ENCODE assay signal across 39 mouse cellular contexts in the genomic region with DNA sequence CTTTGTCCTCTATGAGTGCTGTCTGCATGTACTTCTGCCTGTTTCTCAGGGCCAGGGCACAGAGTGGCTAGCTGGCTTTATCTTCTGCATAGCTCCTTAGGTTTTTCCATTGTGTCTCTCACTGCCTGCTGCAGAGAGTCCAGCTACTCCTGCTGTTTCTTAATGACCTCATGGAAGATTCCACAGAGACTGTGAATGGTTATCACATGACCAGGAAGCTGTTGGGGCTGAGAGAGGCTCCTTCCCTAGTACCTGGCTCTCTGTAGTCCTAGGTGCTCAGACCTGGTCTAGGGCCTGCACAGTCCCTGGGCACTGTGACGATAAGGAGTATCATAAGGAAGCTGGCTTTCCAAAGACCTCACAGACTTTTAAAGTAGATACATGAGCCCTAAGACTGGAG. TPM values are rescaled to one million over a fixed set of nuclear protein-coding genes. Genes with fewer than 3 reads are reported as not detected.
A peak's percentile ranks its signal among the peaks of the same experiment; 100 is the strongest.
DNase-seq lines count a peak whose midpoint lies in the region; ATAC-seq and TF ChIP-seq lines count a peak whose summit lies in the region.
"Had no signal": no experiment of that assay in that cellular context is flagged by ENCODE, and none has a peak within 500 bp of the region (broad histone marks: within the 10 kb centered on the region; RNA-seq: fewer than 3 reads in every experiment).

No protein-coding gene starts in this region.

- peaks cover 14% of the 10 kb centered on the region for H3K4me1 ChIP-seq in heart, embryonic 12.5 days (replicated peaks)
- H3K4me1 ChIP-seq in intestine, embryonic 16.5 days (ENCODE audit: control insufficient read depth, insufficient read depth, low read length), result no peaks in the 10 kb centered on the region
- H3K4me1 ChIP-seq in small intestine, adult 2 months (ENCODE audit: control insufficient read depth, insufficient read depth, insufficient read length, low read length), result no peaks in the 10 kb centered on the region
- H3K4me1 ChIP-seq: embryonic facial prominence, embryonic 13.5 days; hindbrain, embryonic 13.5 days; lung, embryonic 15.5 days; neural tube, embryonic 15.5 days; stomach, embryonic 15.5 days had no signal

- TF ChIP-seq POLR2A in small intestine, adult 2 months (IDR thresholded peaks at IDR 0.05; ENCODE audit: low read depth, low read length), result no peak

- H3K4me2 ChIP-seq in heart, embryonic 12.5 days, result no peak overlapping the region
- no peak overlapping the region for H3K4me2 ChIP-seq in intestine, embryonic 16.5 days (ENCODE audit: low read depth, low read length)
- H3K4me2 ChIP-seq: embryonic facial prominence, embryonic 13.5 days; hindbrain, embryonic 13.5 days; lung, embryonic 15.5 days; neural tube, embryonic 15.5 days; stomach, embryonic 15.5 days had no signal

- H3K27me3 ChIP-seq in heart, embryonic 12.5 days (replicated peaks), result no peaks in the 10 kb centered on the region
- H3K27me3 ChIP-seq in intestine, embryonic 16.5 days (replicated peaks; ENCODE audit: control insufficient read depth, insufficient read depth, low read length), result no peaks in the 10 kb centered on the region
- no peaks in the 10 kb centered on the region for H3K27me3 ChIP-seq in small intestine, adult 2 months (ENCODE audit: control insufficient read depth, insufficient read depth, low read length)
- H3K27me3 ChIP-seq: embryonic facial prominence, embryonic 13.5 days; hindbrain, embryonic 13.5 days; lung, embryonic 15.5 days; neural tube, embryonic 15.5 days; stomach, embryonic 15.5 days had no signal

- TF ChIP-seq CTCF in small intestine, adult 2 months (IDR thresholded peaks at IDR 0.05; ENCODE audit: extremely low read depth, insufficient read length, insufficient replicate concordance, low read depth, low read length), result no peak

- H3K9ac ChIP-seq in heart, embryonic 12.5 days, result no peak overlapping the region
- no peak overlapping the region for H3K9ac ChIP-seq in intestine, embryonic 16.5 days (ENCODE audit: low read depth, low read length)
- H3K9ac ChIP-seq: embryonic facial prominence, embryonic 13.5 days; forebrain, postnatal 0 days; hindbrain, embryonic 13.5 days; liver, embryonic 14.5 days; lung, embryonic 15.5 days; neural tube, embryonic 15.5 days; stomach, embryonic 15.5 days had no signal

- WGBS in heart, embryonic 12.5 days, result 82% methylated on average over 1 of the region's 1 CpGs
- WGBS in intestine, embryonic 16.5 days, result 85% methylated on average over 1 of the region's 1 CpGs
- WGBS in small intestine, adult 2 months, result 73% methylated on average over 1 of the region's 1 CpGs

- ATAC-seq in heart, embryonic 12.5 days (ENCODE audit: insufficient number of reproducible peaks, low FRiP score), result peak; percentile 51; the same call in 1 of the 2 replicates
- ATAC-seq in intestine, embryonic 16.5 days, result peak; percentile 64; the same call in 1 of the 2 replicates
- ATAC-seq: forebrain, postnatal 0 days had no signal

- H3K27ac ChIP-seq in heart, embryonic 12.5 days (ENCODE audit: poor library complexity, severe bottlenecking), result no peak overlapping the region
- no peak overlapping the region for H3K27ac ChIP-seq in intestine, embryonic 16.5 days (ENCODE audit: low read length)
- peak overlapping the region; percentile 31 for H3K27ac ChIP-seq in small intestine, adult 2 months (ENCODE audit: insufficient read depth, low read depth, low read length)
- H3K27ac ChIP-seq: embryonic facial prominence, embryonic 13.5 days; heart, embryonic 10.5 days; hindbrain, embryonic 13.5 days; liver, embryonic 14.5 days; lung, embryonic 15.5 days; neural tube, embryonic 15.5 days; stomach, embryonic 15.5 days had no signal

- no peaks in the 10 kb centered on the region for H3K9me3 ChIP-seq in heart, embryonic 12.5 days (replicated peaks)
- H3K9me3 ChIP-seq in intestine, embryonic 16.5 days (ENCODE audit: control insufficient read depth, low read length), result no peaks in the 10 kb centered on the region
- H3K9me3 ChIP-seq: embryonic facial prominence, embryonic 13.5 days; heart, embryonic 10.5 days; hindbrain, embryonic 13.5 days; lung, embryonic 15.5 days; neural tube, embryonic 15.5 days; stomach, embryonic 15.5 days had no signal

- DNase-seq in heart, adult 9 months (ENCODE audit: low spot score in 2 of 2), result no peak
- DNase-seq in lung, postnatal 36 days, result peak; percentile 31
- no peak for DNase-seq in lung, postnatal 4 days
- DNase-seq in layer of hippocampus, postnatal 10 days (ENCODE audit: low spot score in 2 of 2), result no peak
- DNase-seq in adrenal gland, adult 18-20 months (ENCODE audit: low spot score in 2 of 2), result no peak
- DNase-seq: adrenal gland, adult 2 months; adrenal gland, postnatal 36 days; cerebellum, adult 11-12 months; cerebellum, adult 9-11 months; forebrain, postnatal 0 days; gastrocnemius, postnatal 10 days; heart, postnatal 4 days; kidney, postnatal 4 days; layer of hippocampus, adult 9-11 months; liver; midbrain, embryonic 14.5 days; retina, postnatal 1 day; right cerebral cortex, postnatal 14 days; thymus, adult 18-20 months; thymus, postnatal 36 days had no signal

- H3K4me3 ChIP-seq in heart, embryonic 12.5 days, result no peak overlapping the region
- H3K4me3 ChIP-seq in intestine, embryonic 16.5 days (ENCODE audit: low read length), result no peak overlapping the region
- H3K4me3 ChIP-seq in small intestine, adult 2 months (ENCODE audit: low read depth, low read length), result no peak overlapping the region
- H3K4me3 ChIP-seq: embryonic facial prominence, embryonic 13.5 days; heart, embryonic 10.5 days; hindbrain, embryonic 13.5 days; lung, embryonic 15.5 days; neural tube, embryonic 15.5 days; stomach, embryonic 15.5 days had no signal

- H3K36me3 ChIP-seq in heart, embryonic 12.5 days, result no peaks in the 10 kb centered on the region
- no peaks in the 10 kb centered on the region for H3K36me3 ChIP-seq in intestine, embryonic 16.5 days (ENCODE audit: control insufficient read depth, insufficient read depth, low read length)
- no peaks in the 10 kb centered on the region for H3K36me3 ChIP-seq in small intestine, adult 2 months (ENCODE audit: control insufficient read depth, insufficient read depth, low read length)
- H3K36me3 ChIP-seq: embryonic facial prominence, embryonic 13.5 days; heart, embryonic 10.5 days; hindbrain, embryonic 13.5 days; lung, embryonic 15.5 days; neural tube, embryonic 15.5 days; stomach, embryonic 15.5 days had no signal

RNA-seq across cellular contexts. Expression of a gene that starts 14.8 kb away (rescaled TPM):
- polyA plus RNA-seq in heart, embryonic 12.5 days (2016; fragmentation: Nextera tagmentation; extraction: Ambion mirVana), result not detected in 2 replicates
- not detected in 2 replicates for polyA plus RNA-seq in intestine, embryonic 16.5 days (2015; fragmentation: Nextera tagmentation; extraction: Ambion mirVana)
- not detected in 2 replicates for polyA plus RNA-seq in small intestine, adult 2 months (2012; rRNA removed)
- not detected for total RNA-seq in layer of hippocampus, postnatal 10 days (2021)
- total RNA-seq in adrenal gland, adult 18-20 months (2021), result not detected
- total RNA-seq: adrenal gland, adult 2 months; adrenal gland, postnatal 36 days; forebrain, postnatal 0 days; gastrocnemius, postnatal 10 days; granulocyte monocyte progenitor cell, adult 5-6 weeks; heart, postnatal 4 days; left cerebral cortex, adult 18-20 months; left cerebral cortex, postnatal 14 days; MEL; monocyte, adult 5-6 weeks had no signal
- polyA plus RNA-seq: adrenal gland, adult 2 months; embryonic facial prominence, embryonic 13.5 days; forebrain, embryonic 11.5 days; forebrain, postnatal 0 days; heart, embryonic 10.5 days; heart, embryonic 16.5 days; hindbrain, embryonic 13.5 days; kidney, embryonic 14.5 days; limb, embryonic 11.5 days; liver, embryonic 14.5 days; lung, embryonic 15.5 days; midbrain, embryonic 14.5 days; neural tube, embryonic 15.5 days; stomach, embryonic 15.5 days had no signal

RNA-seq across cellular contexts. Expression of a gene that starts 18.5 kb away (rescaled TPM):
- polyA plus RNA-seq in heart, embryonic 12.5 days (2016; fragmentation: Nextera tagmentation; extraction: Ambion mirVana), result 0.23 and 0.44 TPM in 2 replicates
- polyA plus RNA-seq in intestine, embryonic 16.5 days (2015; fragmentation: Nextera tagmentation; extraction: Ambion mirVana), result 0.43 and 0.66 TPM in 2 replicates
- polyA plus RNA-seq in small intestine, adult 2 months (2012; rRNA removed), result 3.6 and 5.0 TPM in 2 replicates
- total RNA-seq in layer of hippocampus, postnatal 10 days (2021), result under 1 TPM in 1 of 2 experiments, not detected in 1; 0.62 TPM
- total RNA-seq in adrenal gland, adult 18-20 months (2021), result under 1 TPM in 1 of 2 experiments, not detected in 1; 0.56 TPM
- total RNA-seq: adrenal gland, postnatal 36 days; gastrocnemius, postnatal 10 days; left cerebral cortex, adult 18-20 months; left cerebral cortex, postnatal 14 days; MEL had no signal

RNA-seq across cellular contexts. Expression of a gene that starts 31.8 kb away (rescaled TPM):
- polyA plus RNA-seq in heart, embryonic 12.5 days (2016; fragmentation: Nextera tagmentation; extraction: Ambion mirVana), result 0.37 and 0.51 TPM in 2 replicates
- 0.37 and 0.64 TPM in 2 replicates for polyA plus RNA-seq in intestine, embryonic 16.5 days (2015; fragmentation: Nextera tagmentation; extraction: Ambion mirVana)
- 2.6 and 10.0 TPM in 2 replicates for polyA plus RNA-seq in small intestine, adult 2 months (2012; rRNA removed)
- not detected for total RNA-seq in layer of hippocampus, postnatal 10 days (2021)
- not detected for total RNA-seq in adrenal gland, adult 18-20 months (2021)
- total RNA-seq: forebrain, postnatal 0 days; gastrocnemius, postnatal 10 days; heart, postnatal 4 days; left cerebral cortex, adult 18-20 months; left cerebral cortex, postnatal 14 days; MEL had no signal
- polyA plus RNA-seq: forebrain, embryonic 11.5 days; heart, embryonic 10.5 days; kidney, embryonic 14.5 days had no signal

RNA-seq across cellular contexts. Expression of a gene that starts 37.7 kb away (rescaled TPM):
- polyA plus RNA-seq in heart, embryonic 12.5 days (2016; fragmentation: Nextera tagmentation; extraction: Ambion mirVana), result 0.86 and 1.5 TPM in 2 replicates
- polyA plus RNA-seq in intestine, embryonic 16.5 days (2015; fragmentation: Nextera tagmentation; extraction: Ambion mirVana), result 30.3 and 39.1 TPM in 2 replicates
- polyA plus RNA-seq in small intestine, adult 2 months (2012; rRNA removed), result 11.0 and 32.1 TPM in 2 replicates
- total RNA-seq in layer of hippocampus, postnatal 10 days (2021), result 1 to 10 TPM; 1.1 to 1.7 TPM
- 10 to 100 TPM; 16.6 to 36.3 TPM for total RNA-seq in adrenal gland, adult 18-20 months (2021)
- total RNA-seq: MEL had no signal

RNA-seq across cellular contexts. Expression of a gene that starts 52.2 kb away (rescaled TPM):
- polyA plus RNA-seq in heart, embryonic 12.5 days (2016; fragmentation: Nextera tagmentation; extraction: Ambion mirVana), result 0.66 and 1.5 TPM in 2 replicates
- polyA plus RNA-seq in intestine, embryonic 16.5 days (2015; fragmentation: Nextera tagmentation; extraction: Ambion mirVana), result 47.6 and 52.6 TPM in 2 replicates
- 1.2 and 3.7 TPM in 2 replicates for polyA plus RNA-seq in small intestine, adult 2 months (2012; rRNA removed)
- total RNA-seq in layer of hippocampus, postnatal 10 days (2021), result 1 to 10 TPM; 1.9 to 3.0 TPM
- total RNA-seq in adrenal gland, adult 18-20 months (2021), result 10 to 100 TPM in 1 of 2 experiments, 1 to 10 TPM in 1; 7.9 to 17.1 TPM
